Mouse (Mus musculus): ENCODE measurements around the gene Sarm1. TPM values are rescaled to one million over a fixed set of nuclear protein-coding genes. Genes with fewer than 3 reads are reported as not detected.

The Sarm1 gene
- polyA plus RNA-seq, 1 experiment: 0.54 TPM

GRCm38 (mm10) chr11:78463286-78464036 is 34.1 kb downstream of the Sarm1 start:
- no peak for DNase-seq (ENCODE audit: low spot score)

DNA sequence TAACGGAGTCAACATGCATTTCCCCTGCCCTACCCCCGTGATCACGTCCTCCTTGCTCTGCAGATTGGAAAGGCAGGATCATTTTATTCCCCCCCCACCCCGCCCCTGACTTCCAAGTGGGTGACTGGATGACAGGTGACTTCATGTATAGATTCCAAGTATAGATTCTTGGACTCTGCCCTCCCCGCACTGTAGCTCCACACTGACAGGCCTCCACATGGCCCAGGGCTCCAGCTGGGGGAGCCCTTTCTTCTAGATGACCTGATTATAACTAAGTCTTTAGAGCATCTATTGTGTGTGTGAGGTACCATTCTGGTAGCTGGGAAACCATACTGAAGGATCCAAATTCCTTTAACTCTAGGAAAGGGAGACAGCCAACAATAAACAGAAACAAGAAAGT is 34.9 kb downstream of the Sarm1 start:
- DNase-seq (ENCODE audit: low spot score): no peak

DNA sequence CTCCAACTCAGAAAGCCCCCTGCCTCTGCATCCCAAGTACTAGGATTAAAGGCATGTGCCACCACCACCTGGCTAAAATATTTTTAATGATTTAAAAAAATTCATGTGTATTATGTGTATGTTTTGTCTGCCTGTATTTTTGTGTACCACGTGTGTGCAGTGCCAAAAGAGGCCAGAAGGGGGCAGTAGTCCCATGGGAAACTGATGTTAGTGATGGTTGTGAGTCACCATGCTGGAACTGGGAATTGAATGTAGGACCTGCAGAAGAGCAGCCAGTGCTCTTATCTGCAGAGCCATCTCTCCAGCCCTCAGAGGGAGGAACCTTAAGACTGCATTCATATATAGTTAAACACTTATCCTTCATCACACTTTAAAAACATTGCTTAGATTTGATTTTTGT is 35.7 kb downstream of the Sarm1 start:
- DNase-seq (ENCODE audit: low spot score): no peak

GRCm38 (mm10) chr11:78458740-78459139 is 38.8 kb downstream of the Sarm1 start:
- DNase-seq (ENCODE audit: low spot score): no peak

- DNase-seq (ENCODE audit: low spot score): no peak
These were observed 42.2 kb downstream of the Sarm1 start for GRCm38 (mm10) chr11:78455308-78455707.

DNA sequence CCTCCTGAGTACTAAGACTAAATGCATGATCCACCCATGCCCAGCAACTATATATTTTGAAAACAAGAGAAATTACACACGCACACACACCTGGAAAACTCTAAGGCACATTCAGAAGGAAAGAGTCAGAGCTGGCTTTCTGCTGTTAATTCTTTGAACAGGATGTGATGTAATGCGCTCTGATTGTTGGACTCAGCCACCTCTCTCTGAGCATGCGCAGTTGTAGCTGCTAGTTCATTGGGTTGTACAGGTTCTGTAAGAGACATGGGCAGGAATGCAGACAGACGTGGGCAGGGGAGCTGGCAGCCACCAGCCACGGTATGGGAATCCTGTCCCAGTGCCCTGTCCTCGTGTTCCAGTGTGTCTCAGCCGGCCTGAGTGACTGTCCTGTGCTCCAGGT is 43.3 kb downstream of the Sarm1 start:
- DNase-seq (ENCODE audit: low spot score): no peak

GRCm38 (mm10) chr11:78453675-78454074 is 43.9 kb downstream of the Sarm1 start:
- no peak for DNase-seq (ENCODE audit: low spot score)

GRCm38 (mm10) chr11:78450337-78450736 is 47.2 kb downstream of the Sarm1 start:
- DNase-seq (ENCODE audit: low spot score): no peak

- DNase-seq (ENCODE audit: low spot score): no peak
These were observed 49.3 kb downstream of the Sarm1 start for GRCm38 (mm10) chr11:78448242-78448641.

GRCm38 (mm10) chr11:78447168-78447567 is 50.4 kb downstream of the Sarm1 start:
- DNase-seq (ENCODE audit: low spot score): no peak

DNA sequence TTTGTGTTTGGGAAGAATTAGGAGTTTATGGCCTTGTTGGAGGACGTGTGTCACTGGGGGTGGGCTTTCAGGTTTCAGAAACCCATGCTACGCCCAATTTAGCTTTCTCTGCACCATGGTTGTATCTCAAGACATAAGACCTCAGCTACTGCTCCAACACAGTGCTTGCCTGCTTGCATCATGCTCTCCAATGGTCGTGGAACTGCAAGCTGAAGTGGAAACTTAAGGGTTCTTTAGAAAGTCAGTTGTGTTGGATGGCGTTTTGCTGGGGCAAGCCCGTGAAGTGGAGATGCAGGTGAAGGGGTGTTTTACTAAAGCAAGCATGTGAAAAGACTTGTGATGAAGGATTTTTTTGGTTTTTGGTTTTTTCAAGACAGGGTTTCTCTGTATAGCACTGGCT is 54.4 kb downstream of the Sarm1 start:
- no peak for DNase-seq (ENCODE audit: low spot score)

DNA sequence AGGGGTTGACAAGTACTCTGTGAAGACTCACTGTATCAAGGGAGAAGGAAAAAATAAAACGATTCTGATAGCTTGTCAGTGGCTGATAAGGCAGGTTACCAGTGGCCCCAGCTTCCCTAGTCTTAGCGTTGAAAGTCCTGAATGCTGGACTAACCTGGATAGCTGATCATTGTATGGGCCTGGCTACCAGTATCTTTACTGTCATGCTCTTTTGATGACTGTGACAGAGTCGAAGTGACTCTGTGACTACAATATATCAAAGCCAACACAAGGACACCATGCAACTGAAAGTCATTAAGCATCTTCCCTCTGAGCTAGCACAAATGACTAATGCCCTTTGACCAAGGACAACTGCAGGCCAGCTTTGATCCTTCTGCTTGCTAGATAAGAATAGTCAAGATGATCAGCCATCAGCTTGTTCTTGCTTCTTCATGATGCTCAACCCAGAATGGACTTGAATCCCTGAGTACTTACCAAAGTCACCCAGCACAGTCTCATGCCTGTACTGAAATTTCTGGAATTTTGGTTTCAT is 59.1 kb downstream of the Sarm1 start:
- no peak for DNase-seq (ENCODE audit: low spot score)

- no peak for DNase-seq (ENCODE audit: low spot score)
These were observed 60.4 kb downstream of the Sarm1 start for GRCm38 (mm10) chr11:78437182-78437581.

GRCm38 (mm10) chr11:78435776-78436349 is 61.7 kb downstream of the Sarm1 start:
- DNase-seq (ENCODE audit: low spot score): no peak

DNA sequence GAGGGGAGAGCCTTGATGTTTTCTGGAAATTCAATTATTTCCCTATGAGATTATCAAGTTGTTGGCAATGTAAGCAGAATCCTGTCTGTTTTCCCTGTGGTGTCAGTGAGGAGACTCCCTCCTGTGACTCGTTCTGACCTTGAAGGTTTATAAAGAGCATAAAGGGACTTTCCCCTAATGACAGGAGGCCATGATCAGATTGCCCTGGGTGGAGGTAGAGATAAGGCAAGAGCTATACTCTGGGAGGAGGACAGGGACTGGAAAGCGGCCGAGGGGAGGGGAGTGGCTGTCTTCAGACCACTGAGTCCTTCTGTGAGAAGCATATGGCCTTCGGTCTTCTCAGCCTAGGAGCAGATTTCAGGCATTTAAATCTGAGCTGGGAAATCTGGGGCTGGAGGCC is 63.5 kb downstream of the Sarm1 start:
- DNase-seq (ENCODE audit: low spot score): no peak

DNA sequence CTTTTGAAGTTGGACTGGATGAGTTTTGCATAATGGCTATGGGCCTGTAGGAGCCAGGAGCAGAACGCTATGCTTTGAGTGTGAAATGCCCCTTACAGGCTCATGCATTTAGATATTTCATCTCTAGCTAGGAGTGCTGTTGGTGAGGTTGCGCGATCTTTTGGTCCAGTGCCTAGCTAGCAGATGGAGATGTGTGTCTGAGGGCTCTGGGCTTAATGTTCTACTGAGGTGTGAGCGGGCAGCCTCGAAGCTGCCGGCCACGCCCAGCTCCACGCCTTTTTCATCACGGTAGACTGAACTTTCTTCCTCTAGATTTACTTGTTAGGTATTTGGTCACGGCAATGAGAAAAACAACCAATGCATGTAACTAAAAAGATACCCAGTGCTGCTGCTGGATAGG is 66.4 kb downstream of the Sarm1 start:
- no peak for DNase-seq (ENCODE audit: low spot score)

GRCm38 (mm10) chr11:78430195-78430878 is 67.2 kb downstream of the Sarm1 start:
- DNase-seq (ENCODE audit: low spot score): no peak

DNA sequence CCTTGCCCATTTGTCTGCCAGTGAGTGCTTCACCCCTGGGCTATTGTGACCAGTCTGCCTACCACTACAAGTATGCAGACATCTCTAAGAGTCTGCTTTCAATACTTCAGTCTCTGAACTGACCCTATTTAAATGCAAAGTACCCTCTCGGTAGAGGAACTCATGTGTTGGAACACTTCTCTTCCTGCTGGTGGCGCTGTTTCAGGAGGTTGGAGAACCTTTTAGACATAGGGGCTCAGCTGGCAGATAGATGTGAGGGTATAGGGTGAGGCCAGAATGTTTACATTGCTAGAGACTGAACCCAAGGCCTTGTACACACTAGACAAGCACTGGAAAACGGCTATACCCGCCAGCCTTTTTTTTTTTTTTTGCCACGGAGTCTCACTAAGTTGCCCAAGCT is 69.2 kb downstream of the Sarm1 start:
- DNase-seq (ENCODE audit: low spot score): no peak

- DNase-seq (ENCODE audit: low spot score): no peak
These were observed 69.9 kb downstream of the Sarm1 start for GRCm38 (mm10) chr11:78427655-78428054.

DNA sequence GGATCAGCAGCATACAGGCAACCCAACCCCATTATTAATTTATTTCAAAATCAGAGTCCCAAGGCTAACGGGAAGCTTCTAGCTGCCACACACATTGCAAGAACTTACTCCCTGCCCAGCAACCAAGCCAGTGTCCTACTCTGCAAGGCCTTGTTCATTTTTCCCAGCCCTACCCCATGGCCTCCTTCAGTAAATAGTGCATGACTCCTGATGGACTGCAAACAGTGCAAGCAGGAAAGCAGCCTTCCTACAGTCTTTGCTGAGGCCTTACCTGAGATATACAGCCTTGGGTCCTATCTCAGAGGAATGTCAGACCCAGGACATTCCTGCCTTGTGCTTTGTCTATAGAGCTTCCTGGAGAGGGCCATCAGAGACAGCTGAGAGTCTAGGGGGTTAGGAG is 72.0 kb downstream of the Sarm1 start:
- DNase-seq (ENCODE audit: low spot score): no peak

DNA sequence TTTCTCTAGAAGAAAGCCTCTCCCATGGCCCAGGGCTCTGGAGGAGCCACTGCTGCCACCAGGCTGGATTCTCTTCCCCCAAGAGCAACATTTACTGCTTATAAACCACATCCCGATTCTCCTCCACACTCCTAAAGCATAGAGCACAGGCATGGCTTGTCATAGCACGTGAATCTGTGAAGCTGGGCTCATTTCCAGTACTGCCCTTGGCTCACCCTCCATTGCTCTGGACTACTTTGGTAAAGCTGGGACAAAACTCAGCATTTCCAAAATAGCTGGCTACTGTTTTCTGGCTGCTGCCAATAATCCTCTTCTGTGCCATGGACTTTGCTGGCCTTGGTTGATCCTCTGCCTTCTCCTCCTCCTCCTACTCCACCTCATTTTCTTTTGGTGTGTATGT is 73.2 kb downstream of the Sarm1 start:
- DNase-seq (ENCODE audit: low spot score): no peak
